Mouse (Mus musculus): ENCODE data around the gene Heatr1. TPM values are rescaled to one million over a fixed set of nuclear protein-coding genes. Genes with fewer than 3 reads are reported as not detected.

The Heatr1 gene
- total RNA-seq (2021) = 10 to 100 TPM; 11.8 to 13.5 TPM
- long read RNA-seq, experiment 1, full-length matches to known transcripts = 4 of 7 reads
- long read RNA-seq, experiment 1, partial matches to known transcripts = 3 of 7 reads
- long read RNA-seq, experiment 1, other reads (novel, unspliced or antisense) = 0 of 7 reads
- long read RNA-seq, experiment 2, full-length matches to known transcripts = 4 of 5 reads
- long read RNA-seq, experiment 2, partial matches to known transcripts = 1 of 5 reads
- long read RNA-seq, experiment 2, other reads (novel, unspliced or antisense) = 0 of 5 reads

- peak; percentile 75 for DNase-seq
Measured at GRCm38 (mm10) chr13:12394609-12395505, at the start of gene Heatr1. TSS of gene Heatr1 (plus strand) at chr13:12395027.

- no peak for DNase-seq
Measured at GRCm38 (mm10) chr13:12346837-12347236, 48.0 kb upstream of the Heatr1 start.

GRCm38 (mm10) chr13:12349197-12349824, 45.5 kb upstream of the Heatr1 start:
- no peak for DNase-seq

GRCm38 (mm10) chr13:12356184-12356583, 38.6 kb upstream of the Heatr1 start:
- DNase-seq = no peak

- DNase-seq = no peak
Measured at GRCm38 (mm10) chr13:12357554-12357953, 37.3 kb upstream of the Heatr1 start.

GRCm38 (mm10) chr13:12361486-12361885, 33.3 kb upstream of the Heatr1 start:
- no peak for DNase-seq

- peak; percentile 52 for DNase-seq
Measured at GRCm38 (mm10) chr13:12369041-12369621, 25.7 kb upstream of the Heatr1 start.

GRCm38 (mm10) chr13:12369930-12370329, 24.9 kb upstream of the Heatr1 start:
- peak; percentile 18 for DNase-seq

- DNase-seq = no peak
Measured at GRCm38 (mm10) chr13:12372755-12373154, 22.1 kb upstream of the Heatr1 start.

- no peak for DNase-seq
Measured at GRCm38 (mm10) chr13:12376778-12377177, 18.0 kb upstream of the Heatr1 start.

- no peak for DNase-seq
Measured at GRCm38 (mm10) chr13:12384796-12385195, 10.0 kb upstream of the Heatr1 start.

- no peak for DNase-seq
Measured at GRCm38 (mm10) chr13:12386286-12386685, 8.5 kb upstream of the Heatr1 start.

GRCm38 (mm10) chr13:12395571-12395970, 744 bp downstream of the Heatr1 start:
- DNase-seq = no peak

GRCm38 (mm10) chr13:12408343-12409066, 13.7 kb downstream of the Heatr1 start:
- DNase-seq = no peak

GRCm38 (mm10) chr13:12412016-12412415, 17.2 kb downstream of the Heatr1 start:
- no peak for DNase-seq

- DNase-seq = no peak
Measured at GRCm38 (mm10) chr13:12420596-12420995, 25.8 kb downstream of the Heatr1 start.

GRCm38 (mm10) chr13:12428556-12428955, 33.7 kb downstream of the Heatr1 start:
- DNase-seq = no peak

GRCm38 (mm10) chr13:12433843-12434242, 39.0 kb downstream of the Heatr1 start:
- no peak for DNase-seq

GRCm38 (mm10) chr13:12439586-12439985, 44.8 kb downstream of the Heatr1 start:
- DNase-seq = no peak

GRCm38 (mm10) chr13:12440813-12441212, 46.0 kb downstream of the Heatr1 start:
- no peak for DNase-seq

GRCm38 (mm10) chr13:12442008-12442587, 47.3 kb downstream of the Heatr1 start:
- DNase-seq = no peak

All from gastrocnemius, postnatal 10 days (tissue).